In the genomic region with DNA sequence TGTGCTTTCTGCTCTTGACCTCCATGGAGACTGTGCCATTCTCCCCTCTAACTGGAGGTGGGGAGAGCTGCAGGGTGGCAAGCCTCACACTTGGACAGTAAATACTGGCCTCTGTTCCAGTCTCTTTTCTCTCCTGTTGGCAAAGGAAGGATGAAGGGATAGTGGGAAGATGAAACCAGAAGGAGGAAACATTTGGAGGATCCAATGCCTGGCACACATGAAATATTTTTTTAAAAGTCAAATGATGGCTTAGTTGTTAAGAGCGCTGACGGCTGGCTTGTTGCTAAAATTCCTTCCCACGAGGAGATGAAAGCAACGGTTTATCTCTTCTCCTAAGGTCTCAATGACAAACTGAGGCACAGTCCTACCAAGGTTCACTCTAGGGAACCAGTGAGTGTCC, we compare ENCODE assay signal across 20 mouse cellular contexts. TPM values are rescaled to one million over a fixed set of nuclear protein-coding genes. Genes with fewer than 3 reads are reported as not detected.
"Had no signal": no experiment of that assay in that cellular context is flagged by ENCODE, and none has a peak within 500 bp of the region (broad histone marks: within the 10 kb centered on the region; RNA-seq: fewer than 3 reads in every experiment).

No protein-coding gene starts in this region.

- H3K27ac ChIP-seq: limb, embryonic 10.5 days; liver, embryonic 15.5 days; midbrain, embryonic 10.5 days; neural tube, embryonic 15.5 days; stomach, embryonic 15.5 days had no signal

- DNase-seq: kidney, adult 2 months; kidney, postnatal 25 days; lung, embryonic 14.5 days; lung, postnatal 10 days; lung, postnatal 4 days; midbrain, embryonic 14.5 days; thymus, adult 2 months; thymus, postnatal 25 days had no signal

- H3K4me2 ChIP-seq: liver, embryonic 11.5 days; liver, embryonic 15.5 days; lung, embryonic 14.5 days; neural tube, embryonic 15.5 days; stomach, embryonic 15.5 days had no signal

- H3K27me3 ChIP-seq: liver, embryonic 15.5 days; neural tube, embryonic 15.5 days; stomach, embryonic 15.5 days had no signal

- H3K9me3 ChIP-seq: neural tube, embryonic 15.5 days; stomach, embryonic 15.5 days had no signal

- H3K36me3 ChIP-seq: limb, embryonic 10.5 days; liver, embryonic 15.5 days; midbrain, embryonic 10.5 days; neural tube, embryonic 15.5 days; stomach, embryonic 15.5 days had no signal

- H3K9ac ChIP-seq: liver, embryonic 15.5 days; lung, embryonic 14.5 days; neural tube, embryonic 15.5 days; stomach, embryonic 15.5 days had no signal

- H3K4me3 ChIP-seq: limb, embryonic 10.5 days; liver, embryonic 15.5 days; midbrain, embryonic 10.5 days; myocyte; neural tube, embryonic 15.5 days; stomach, embryonic 15.5 days had no signal

RNA-seq across cellular contexts. Expression of a gene that starts 34.0 kb away (rescaled TPM):
- total RNA-seq: layer of hippocampus, adult 18-20 months; left cerebral cortex, adult 18-20 months; left cerebral cortex, postnatal 14 days; megakaryocyte, adult 5-6 weeks had no signal
- polyA plus RNA-seq: kidney, adult 2 months; limb, embryonic 10.5 days; liver, embryonic 11.5 days; liver, embryonic 15.5 days; lung, embryonic 14.5 days; midbrain, embryonic 10.5 days; midbrain, embryonic 14.5 days; myocyte; neural tube, embryonic 11.5 days; neural tube, embryonic 15.5 days; stomach, embryonic 15.5 days had no signal
